Mouse (Mus musculus): ENCODE data around the gene Tmem102. TPM values are rescaled to one million over a fixed set of nuclear protein-coding genes. Genes with fewer than 3 reads are reported as not detected.

The Tmem102 gene
- not detected for polyA plus RNA-seq (2017; shearing (Covaris generic))

GRCm38 (mm10) chr11:69804972-69805909, at the start of gene Tmem102:
Gene Tmem102 (minus strand): TSS chr11:69805624.

DNA sequence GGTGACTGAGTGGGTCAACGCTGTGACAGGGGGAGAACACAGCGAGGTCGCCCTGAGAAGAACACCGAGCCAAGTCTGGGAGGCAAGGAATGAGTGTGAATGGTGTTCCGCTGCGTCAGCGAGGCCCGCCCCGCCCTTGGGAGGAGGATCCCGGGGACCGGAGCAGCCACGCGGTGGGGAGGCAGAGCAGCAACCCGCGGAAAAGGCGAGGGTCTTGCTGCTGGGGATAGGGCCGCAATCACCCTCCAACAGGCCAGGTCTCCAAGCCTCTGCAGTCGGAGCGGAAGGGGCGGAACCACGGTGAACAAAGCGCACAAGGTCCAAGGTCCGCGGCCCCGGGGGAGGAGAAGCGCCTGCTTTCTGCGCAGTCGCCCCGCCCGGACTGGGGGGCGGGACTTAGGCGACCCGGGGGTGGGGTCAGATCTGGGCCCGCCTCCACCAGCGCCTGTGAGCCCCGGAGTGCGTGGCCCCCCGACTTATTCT, 40.8 kb upstream of the Tmem102 start, which contains the start of gene Plscr3:
Gene Plscr3, plus strand, starts transcription at position 179 of the 483 bp plus-strand sequence.

DNA sequence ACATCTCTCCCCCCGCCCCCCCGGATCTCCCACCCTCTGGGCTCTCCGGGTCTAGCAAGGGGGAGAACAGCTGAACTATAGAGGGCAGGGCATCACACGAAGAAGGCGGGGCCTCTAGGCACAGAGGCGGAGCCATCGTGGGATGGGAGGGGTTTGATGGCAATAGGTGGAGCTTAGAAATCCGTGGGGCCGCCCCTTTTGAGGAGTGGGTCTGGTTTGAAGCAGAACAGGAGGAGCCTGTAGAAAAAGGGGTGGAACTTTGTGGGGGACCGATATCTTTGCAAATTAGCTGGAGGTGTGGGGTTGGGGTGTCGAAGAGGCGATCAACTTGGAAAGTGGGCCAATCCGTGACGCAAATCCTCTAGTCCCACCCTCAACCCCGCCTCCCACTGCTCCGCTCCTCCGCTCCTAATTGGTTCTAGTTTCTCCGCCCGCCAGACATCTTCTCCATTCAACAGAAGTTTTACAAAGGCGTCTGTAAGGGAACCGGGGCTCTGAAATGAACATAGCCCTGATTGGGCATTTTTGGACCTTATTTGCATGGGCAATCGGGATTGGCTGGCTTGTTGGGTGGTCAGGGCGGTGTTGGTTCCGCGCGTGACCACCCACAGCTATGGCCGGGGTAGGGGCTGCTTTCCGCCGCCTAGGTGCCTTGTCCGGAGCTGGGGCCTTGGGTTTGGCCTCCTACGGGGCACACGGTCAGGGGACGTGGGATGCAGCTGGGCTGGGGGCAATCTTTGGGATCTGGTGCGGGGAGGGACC, 32.7 kb upstream of the Tmem102 start, which contains the start of gene Tmem256:
Gene Tmem256, plus strand, starts transcription at position 563 of the 762 bp plus-strand sequence.

DNA sequence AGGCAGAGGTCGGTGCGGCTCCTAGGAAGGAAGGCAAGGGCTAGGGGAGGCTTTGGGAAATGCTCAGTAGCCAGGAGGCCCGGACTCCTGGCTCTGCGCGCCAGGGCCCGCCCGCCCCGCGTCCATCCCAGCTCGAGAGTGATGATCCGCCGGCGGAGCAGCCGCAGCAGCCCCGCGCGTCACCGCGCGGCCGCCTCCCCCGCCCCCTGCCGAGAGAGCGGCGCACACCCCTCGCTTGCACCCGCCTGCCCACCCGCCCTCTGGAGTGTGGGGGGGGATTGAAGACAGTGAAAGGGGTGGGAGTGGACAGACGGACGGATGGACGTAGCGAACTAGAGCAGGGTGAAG, 32.2 kb upstream of the Tmem102 start, which contains the start of gene Nlgn2:
Gene Nlgn2, minus strand, starts transcription at position 181 of the 348 bp plus-strand sequence.

GRCm38 (mm10) chr11:69822080-69822479, 16.7 kb upstream of the Tmem102 start, which contains the start of gene Spem1:
Gene Spem1 (minus strand): TSS chr11:69822180.

GRCm38 (mm10) chr11:69818365-69818764, 12.9 kb upstream of the Tmem102 start, which contains the start of gene Spem2:
Gene Spem2 (minus strand): TSS chr11:69818465.

GRCm38 (mm10) chr11:69815155-69815554, 9.7 kb upstream of the Tmem102 start, which contains the start of gene Gm39566:
Gene Gm39566 (minus strand): TSS chr11:69815298.

GRCm38 (mm10) chr11:69801379-69801977, 3.9 kb downstream of the Tmem102 start, which contains the start of gene Fgf11:
Gene Fgf11 (minus strand): TSS chr11:69801857.

GRCm38 (mm10) chr11:69795168-69795982, 10.0 kb downstream of the Tmem102 start, which contains the start of gene Chrnb1:
Gene Chrnb1 (minus strand): TSS chr11:69795943.

GRCm38 (mm10) chr11:69765221-69766125, 40.0 kb downstream of the Tmem102 start, which contains the start of gene Zbtb4:
Gene Zbtb4 (plus strand): TSS chr11:69765912.

DNA sequence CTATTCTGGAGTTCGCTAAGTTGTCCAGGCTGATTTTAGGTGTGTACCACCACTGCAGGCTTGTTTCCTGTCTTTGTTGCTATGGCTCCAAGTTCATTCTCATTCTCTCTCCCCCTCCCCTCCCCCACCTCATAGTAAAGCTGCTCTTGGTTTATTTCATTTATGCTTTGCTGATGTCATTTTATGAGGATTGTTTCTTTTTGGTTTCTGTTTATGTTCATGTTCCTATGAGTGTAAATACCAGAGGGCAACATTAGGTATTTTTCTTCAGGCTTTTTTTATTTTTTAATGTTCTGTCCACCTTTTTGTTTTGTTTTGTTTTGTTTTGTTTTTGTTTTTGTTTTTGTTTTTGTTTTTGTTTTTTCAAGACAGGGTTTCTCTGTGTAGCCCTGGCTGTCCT, 43.6 kb downstream of the Tmem102 start, which contains the start of gene Slc35g3:
Gene Slc35g3, minus strand, starts transcription at position 101 of the 400 bp plus-strand sequence.

GRCm38 (mm10) chr11:69758478-69758970, 46.9 kb downstream of the Tmem102 start, which contains the start of gene Polr2a:
Gene Polr2a (minus strand): TSS chr11:69758637.

Other genes with a start within 250 kb of the Tmem102 start
- 0.36 TPM for gene Efnb3, start 245.4 kb downstream of the Tmem102 start, polyA plus RNA-seq (2017; shearing (Covaris generic))
- gene Wrap53, start 225.4 kb downstream of the Tmem102 start, polyA plus RNA-seq (2017; shearing (Covaris generic)), result 30.3 TPM
- 257 TPM for gene Trp53, start 225.3 kb downstream of the Tmem102 start, polyA plus RNA-seq (2017; shearing (Covaris generic))
- not detected for gene Atp1b2, start 199.7 kb downstream of the Tmem102 start, polyA plus RNA-seq (2017; shearing (Covaris generic))
- gene Shbg, start 187.7 kb downstream of the Tmem102 start, polyA plus RNA-seq (2017; shearing (Covaris generic)), result not detected
- gene Sat2, start 183.6 kb downstream of the Tmem102 start, polyA plus RNA-seq (2017; shearing (Covaris generic)), result not detected
- gene Fxr2, start 172.6 kb downstream of the Tmem102 start, polyA plus RNA-seq (2017; shearing (Covaris generic)), result 9.2 TPM
- not detected for gene Sox15, start 150.3 kb downstream of the Tmem102 start, polyA plus RNA-seq (2017; shearing (Covaris generic))
- 66.8 TPM for gene Mpdu1, start 143.0 kb downstream of the Tmem102 start, polyA plus RNA-seq (2017; shearing (Covaris generic))
- 5.7 TPM for gene Cd68, start 139.5 kb downstream of the Tmem102 start, polyA plus RNA-seq (2017; shearing (Covaris generic))
- gene Eif4a1, start 133.2 kb downstream of the Tmem102 start, polyA plus RNA-seq (2017; shearing (Covaris generic)), result 558 TPM
- gene Senp3, start 123.5 kb downstream of the Tmem102 start, polyA plus RNA-seq (2017; shearing (Covaris generic)), result 44.6 TPM
- gene Tnfsf13, start 119.8 kb downstream of the Tmem102 start, polyA plus RNA-seq (2017; shearing (Covaris generic)), result not detected
- not detected for gene Tnfsf12, start 109.8 kb downstream of the Tmem102 start, polyA plus RNA-seq (2017; shearing (Covaris generic))
- not detected for gene Tnfsfm13, start 109.5 kb downstream of the Tmem102 start, polyA plus RNA-seq (2017; shearing (Covaris generic))
- 53.7 TPM for gene Polr2a, start 47.0 kb downstream of the Tmem102 start, polyA plus RNA-seq (2017; shearing (Covaris generic))
- not detected for gene Slc35g3, start 43.7 kb downstream of the Tmem102 start, polyA plus RNA-seq (2017; shearing (Covaris generic))
- 4.9 TPM for gene Zbtb4, start 39.7 kb downstream of the Tmem102 start, polyA plus RNA-seq (2017; shearing (Covaris generic))
- gene Chrnb1, start 9.7 kb downstream of the Tmem102 start, polyA plus RNA-seq (2017; shearing (Covaris generic)), result 3.5 TPM
- gene Fgf11, start 3.8 kb downstream of the Tmem102 start, polyA plus RNA-seq (2017; shearing (Covaris generic)), result not detected
- gene Gm39566, start 9.7 kb upstream of the Tmem102 start, polyA plus RNA-seq (2017; shearing (Covaris generic)), result not detected
- gene Spem2, start 12.8 kb upstream of the Tmem102 start, polyA plus RNA-seq (2017; shearing (Covaris generic)), result not detected
- not detected for gene Spem1, start 16.6 kb upstream of the Tmem102 start, polyA plus RNA-seq (2017; shearing (Covaris generic))
- gene Nlgn2, start 32.2 kb upstream of the Tmem102 start, polyA plus RNA-seq (2017; shearing (Covaris generic)), result 0.65 TPM
- 121 TPM for gene Tmem256, start 32.9 kb upstream of the Tmem102 start, polyA plus RNA-seq (2017; shearing (Covaris generic))
- gene Plscr3, start 40.8 kb upstream of the Tmem102 start, polyA plus RNA-seq (2017; shearing (Covaris generic)), result 30.1 TPM
- not detected for gene Tnk1, start 53.1 kb upstream of the Tmem102 start, polyA plus RNA-seq (2017; shearing (Covaris generic))
- gene Tmem95, start 72.4 kb upstream of the Tmem102 start, polyA plus RNA-seq (2017; shearing (Covaris generic)), result not detected
- 1.1 TPM for gene Kctd11, start 75.8 kb upstream of the Tmem102 start, polyA plus RNA-seq (2017; shearing (Covaris generic))
- gene Acap1, start 89.9 kb upstream of the Tmem102 start, polyA plus RNA-seq (2017; shearing (Covaris generic)), result 549 TPM
- gene 2810408A11Rik, start 95.4 kb upstream of the Tmem102 start, polyA plus RNA-seq (2017; shearing (Covaris generic)), result 3.9 TPM
- gene Neurl4, start 95.4 kb upstream of the Tmem102 start, polyA plus RNA-seq (2017; shearing (Covaris generic)), result 4.2 TPM
- gene Gps2, start 108.3 kb upstream of the Tmem102 start, polyA plus RNA-seq (2017; shearing (Covaris generic)), result 152 TPM
- gene Eif5a, start 116.3 kb upstream of the Tmem102 start, polyA plus RNA-seq (2017; shearing (Covaris generic)), result 1,005 TPM
- gene Ybx2, start 130.2 kb upstream of the Tmem102 start, polyA plus RNA-seq (2017; shearing (Covaris generic)), result not detected
- gene Slc2a4, start 142.6 kb upstream of the Tmem102 start, polyA plus RNA-seq (2017; shearing (Covaris generic)), result not detected
- not detected for gene Cldn7, start 159.2 kb upstream of the Tmem102 start, polyA plus RNA-seq (2017; shearing (Covaris generic))
- 26.1 TPM for gene Ctdnep1, start 175.5 kb upstream of the Tmem102 start, polyA plus RNA-seq (2017; shearing (Covaris generic))
- gene Elp5, start 176.9 kb upstream of the Tmem102 start, polyA plus RNA-seq (2017; shearing (Covaris generic)), result 78.3 TPM
- gene Gabarap, start 185.5 kb upstream of the Tmem102 start, polyA plus RNA-seq (2017; shearing (Covaris generic)), result 496 TPM
- 111 TPM for gene Phf23, start 190.2 kb upstream of the Tmem102 start, polyA plus RNA-seq (2017; shearing (Covaris generic))
- gene Dvl2, start 195.0 kb upstream of the Tmem102 start, polyA plus RNA-seq (2017; shearing (Covaris generic)), result 16.7 TPM
- 142 TPM for gene Acadvl, start 209.8 kb upstream of the Tmem102 start, polyA plus RNA-seq (2017; shearing (Covaris generic))
- 9.1 TPM for gene Dlg4, start 211.3 kb upstream of the Tmem102 start, polyA plus RNA-seq (2017; shearing (Covaris generic))
- not detected for gene Asgr1, start 248.5 kb upstream of the Tmem102 start, polyA plus RNA-seq (2017; shearing (Covaris generic))